ENCODE assay signal across 13 mouse cellular contexts in the genomic region with DNA sequence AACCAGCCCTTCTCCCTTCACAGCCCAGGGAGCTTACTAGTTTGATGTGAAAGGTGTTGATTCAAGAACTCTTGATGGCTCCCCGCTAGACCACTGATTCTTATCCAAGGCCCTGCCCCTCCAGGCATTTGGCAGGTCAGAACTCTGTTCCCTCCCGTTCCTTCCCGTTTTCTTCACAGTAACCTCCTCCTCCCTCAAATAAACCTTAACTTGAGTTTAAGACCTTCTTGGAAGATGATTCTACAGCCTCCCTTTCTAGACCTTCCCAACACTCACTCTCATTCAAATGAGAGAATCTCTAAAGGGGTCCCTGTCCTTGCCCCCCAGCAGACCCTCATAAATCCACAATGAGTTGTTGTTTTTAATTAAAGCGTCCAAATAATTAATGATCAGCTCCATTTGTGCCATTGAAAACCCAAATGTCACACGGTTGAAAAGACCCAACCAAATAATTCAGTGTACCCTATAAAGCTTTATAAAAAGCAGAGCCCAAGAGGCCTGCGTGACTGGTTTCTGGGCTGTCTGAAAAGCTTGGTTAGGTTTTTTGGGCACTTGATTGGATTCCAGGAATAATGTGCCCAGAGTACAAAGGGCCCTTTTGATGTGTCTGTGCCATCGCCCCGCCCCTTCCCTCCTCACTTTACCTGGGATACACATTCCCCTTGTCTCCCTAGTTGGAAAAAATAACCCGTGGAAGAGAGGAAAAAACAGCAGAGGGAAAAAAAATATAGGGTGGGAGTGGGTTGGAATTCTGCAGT.
DNase-seq lines count a peak whose midpoint lies in the region; ATAC-seq and TF ChIP-seq lines count a peak whose summit lies in the region.
"Had no signal": no experiment of that assay in that cellular context is flagged by ENCODE, and none has a peak within 500 bp of the region (broad histone marks: within the 10 kb centered on the region; RNA-seq: fewer than 3 reads in every experiment).

No protein-coding gene starts in this region.

- no peaks in the 10 kb centered on the region for H3K36me3 ChIP-seq in liver, adult 2 months (ENCODE audit: control insufficient read depth, insufficient read depth, low read length)
- H3K36me3 ChIP-seq in liver, embryonic 11.5 days (ENCODE audit: control insufficient read depth, insufficient read depth, low read length), result no peaks in the 10 kb centered on the region
- H3K36me3 ChIP-seq in forebrain, embryonic 15.5 days, result no peaks in the 10 kb centered on the region
- no peaks in the 10 kb centered on the region for H3K36me3 ChIP-seq in kidney, embryonic 15.5 days
- H3K36me3 ChIP-seq in neural tube, embryonic 12.5 days, result no peaks in the 10 kb centered on the region
- H3K36me3 ChIP-seq: heart, embryonic 15.5 days had no signal

- intact Hi-C loops in left cerebral cortex, postnatal 10 days (cut with DNase I), result no loop called here

- no peak overlapping the region for H3K9ac ChIP-seq in liver, adult 2 months (ENCODE audit: low read depth, low read length)
- no peak overlapping the region for H3K9ac ChIP-seq in liver, embryonic 11.5 days (ENCODE audit: low read depth, low read length)
- no peak overlapping the region for H3K9ac ChIP-seq in forebrain, embryonic 15.5 days (replicated peaks)
- no peak overlapping the region for H3K9ac ChIP-seq in kidney, embryonic 15.5 days
- H3K9ac ChIP-seq in neural tube, embryonic 12.5 days, result no peak overlapping the region
- H3K9ac ChIP-seq: heart, embryonic 15.5 days had no signal

- no peaks in the 10 kb centered on the region for H3K79me2 ChIP-seq in liver, adult 2 months (ENCODE audit: control insufficient read depth, insufficient read depth, low read length)

- no peak overlapping the region for H3K4me2 ChIP-seq in liver, embryonic 11.5 days
- H3K4me2 ChIP-seq in forebrain, embryonic 15.5 days (replicated peaks), result no peak overlapping the region
- H3K4me2 ChIP-seq in kidney, embryonic 15.5 days, result no peak overlapping the region
- no peak overlapping the region for H3K4me2 ChIP-seq in neural tube, embryonic 12.5 days (replicated peaks)
- H3K4me2 ChIP-seq: heart, embryonic 15.5 days had no signal

- peak; percentile 59 for DNase-seq in liver, adult 2 months (ENCODE audit: extremely low read depth, low read depth, low spot score)
- DNase-seq in liver, embryonic 11.5 days (ENCODE audit: low spot score), result no peak
- no peak for DNase-seq in cerebellum, adult 8-10 months
- no peak for DNase-seq in left cerebral cortex, postnatal 10 days (ENCODE audit: extremely low spot score in 1 of 2, low spot score in 2 of 2)
- DNase-seq: cerebellum, adult 9-11 months; gastrocnemius, adult 2 months; heart, adult 11 months had no signal

- no peak overlapping the region for H3K27ac ChIP-seq in liver, adult 2 months (replicated peaks; ENCODE audit: insufficient read depth, low read depth, low read length)
- H3K27ac ChIP-seq in liver, embryonic 11.5 days (ENCODE audit: low read depth, low read length), result no peak overlapping the region
- peak overlapping the region; percentile 40; the same call in 1 of the 2 replicates for H3K27ac ChIP-seq in forebrain, embryonic 15.5 days (replicated peaks)
- H3K27ac ChIP-seq in kidney, embryonic 15.5 days, result peak overlapping the region; percentile 68
- H3K27ac ChIP-seq in neural tube, embryonic 12.5 days, result no peak overlapping the region
- H3K27ac ChIP-seq: gastrocnemius, adult 2 months; heart, embryonic 15.5 days had no signal

- no peak for TF ChIP-seq CTCF in liver, adult 2 months (IDR thresholded peaks at IDR 0.05; ENCODE audit: low read depth, low read length)

- no peak for TF ChIP-seq POLR2A in liver, adult 2 months (IDR thresholded peaks at IDR 0.05; ENCODE audit: extremely low read depth, insufficient read depth, low read length)

- H3K4me1 ChIP-seq in liver, adult 2 months (ENCODE audit: control insufficient read depth, insufficient read depth, low read length), result no peaks in the 10 kb centered on the region
- no peaks in the 10 kb centered on the region for H3K4me1 ChIP-seq in liver, embryonic 11.5 days (replicated peaks; ENCODE audit: control insufficient read depth, insufficient read depth, low read length)
- H3K4me1 ChIP-seq in forebrain, embryonic 15.5 days, result no peaks in the 10 kb centered on the region
- peaks cover 12% of the 10 kb centered on the region; the same call in 1 of the 2 replicates for H3K4me1 ChIP-seq in kidney, embryonic 15.5 days
- H3K4me1 ChIP-seq in neural tube, embryonic 12.5 days, result peaks cover 5% of the 10 kb centered on the region; the same call in 1 of the 2 replicates
- H3K4me1 ChIP-seq: heart, embryonic 15.5 days had no signal

- ATAC-seq in liver, embryonic 11.5 days (replicated peaks; ENCODE audit: low FRiP score), result no peak
- ATAC-seq in forebrain, embryonic 15.5 days (replicated peaks), result peak; percentile 57; the same call in 1 of the 2 replicates
- peak; percentile 84 for ATAC-seq in kidney, embryonic 15.5 days (replicated peaks; ENCODE audit: low FRiP score)
- ATAC-seq in neural tube, embryonic 12.5 days (ENCODE audit: low FRiP score, low read depth), result peak; percentile 83
- ATAC-seq in megakaryocyte-erythroid progenitor cell, adult 5-6 weeks (replicated peaks; ENCODE audit: low FRiP score, low TSS enrichment, poor library complexity, severe bottlenecking), result no peak
- ATAC-seq: intestine, embryonic 16.5 days had no signal

- no peaks in the 10 kb centered on the region for H3K27me3 ChIP-seq in liver, adult 2 months (ENCODE audit: control insufficient read depth, insufficient read depth, low read length)
- no peaks in the 10 kb centered on the region for H3K27me3 ChIP-seq in liver, embryonic 11.5 days (replicated peaks; ENCODE audit: control insufficient read depth, insufficient read depth, low read length)
- no peaks in the 10 kb centered on the region for H3K27me3 ChIP-seq in forebrain, embryonic 15.5 days
- no peaks in the 10 kb centered on the region for H3K27me3 ChIP-seq in kidney, embryonic 15.5 days
- H3K27me3 ChIP-seq in neural tube, embryonic 12.5 days (replicated peaks), result no peaks in the 10 kb centered on the region
- H3K27me3 ChIP-seq: heart, embryonic 15.5 days had no signal

- no peak overlapping the region for H3K4me3 ChIP-seq in liver, adult 2 months (ENCODE audit: insufficient read depth, low read depth, low read length)
- no peak overlapping the region for H3K4me3 ChIP-seq in liver, embryonic 11.5 days (ENCODE audit: low read depth, low read length)
- H3K4me3 ChIP-seq in forebrain, embryonic 15.5 days, result no peak overlapping the region
- no peak overlapping the region for H3K4me3 ChIP-seq in kidney, embryonic 15.5 days (replicated peaks)
- no peak overlapping the region for H3K4me3 ChIP-seq in neural tube, embryonic 12.5 days
- H3K4me3 ChIP-seq: gastrocnemius, adult 2 months; heart, embryonic 15.5 days had no signal

- H3K9me3 ChIP-seq in liver, embryonic 11.5 days (ENCODE audit: control insufficient read depth, low read length), result no peaks in the 10 kb centered on the region
- H3K9me3 ChIP-seq in forebrain, embryonic 15.5 days, result no peaks in the 10 kb centered on the region
- H3K9me3 ChIP-seq in kidney, embryonic 15.5 days (replicated peaks), result no peaks in the 10 kb centered on the region
- no peaks in the 10 kb centered on the region for H3K9me3 ChIP-seq in neural tube, embryonic 12.5 days
- H3K9me3 ChIP-seq: heart, embryonic 15.5 days had no signal

- 77% methylated on average over 9 of the region's 9 CpGs for WGBS in liver, adult 2 months
- 68% methylated on average over 9 of the region's 9 CpGs for WGBS in liver, embryonic 11.5 days
- 26% methylated on average over 9 of the region's 9 CpGs for WGBS in forebrain, embryonic 15.5 days
- WGBS in kidney, embryonic 15.5 days, result 29% methylated on average over 9 of the region's 9 CpGs
- WGBS in neural tube, embryonic 12.5 days, result 28% methylated on average over 9 of the region's 9 CpGs

Comparison
In these comparisons a context has a peak if more than half of its experiments do, and no peak if none do; other contexts are left out.
1. H3K27ac ChIP-seq: peak in forebrain, embryonic 15.5 days (single experiment) and kidney, embryonic 15.5 days (single experiment); none in liver, adult 2 months (single experiment), liver, embryonic 11.5 days (single experiment) and neural tube, embryonic 12.5 days (single experiment).
2. ATAC-seq: peak in forebrain, embryonic 15.5 days (single experiment), kidney, embryonic 15.5 days (single experiment) and neural tube, embryonic 12.5 days (single experiment); none in liver, embryonic 11.5 days (single experiment) and megakaryocyte-erythroid progenitor cell, adult 5-6 weeks (single experiment).